Mouse (Mus musculus) heart, adult 11 months (tissue): ENCODE measurements at regions not wholly inside any gene's neighbourhood (a gene's known extent, or its start where the extent isn't known, plus 50 kb on each side); places are given as distances from the start of the nearest gene placed in this dataset.

Experiments used
- DNase-seq: peaks from one replicate; pipeline ENCODE4 v3.0.0; 2022

- peak; percentile 94 for DNase-seq
These were observed 302.3 kb upstream of the Klf3 start for GRCm38 (mm10) chr5:64500866-64501265.

- DNase-seq, result peak; percentile 71
These were observed 301.4 kb upstream of the Klf3 start for GRCm38 (mm10) chr5:64501746-64502145.

GRCm38 (mm10) chr5:64503514-64503913 is 299.7 kb upstream of the Klf3 start:
- peak; percentile 98 for DNase-seq

- DNase-seq, result peak; percentile 80
These were observed 298.7 kb upstream of the Klf3 start for GRCm38 (mm10) chr5:64504507-64504906.

GRCm38 (mm10) chr5:64505227-64505834 is 297.9 kb upstream of the Klf3 start:
- peak; percentile 97 for DNase-seq

- peak; percentile 97 for DNase-seq
These were observed 297.2 kb upstream of the Klf3 start for GRCm38 (mm10) chr5:64505835-64506600.

- DNase-seq, result no peak
These were observed 294.6 kb upstream of the Klf3 start for GRCm38 (mm10) chr5:64508565-64508964.

GRCm38 (mm10) chr5:64513155-64513945 is 289.8 kb upstream of the Klf3 start:
- DNase-seq, result peak; percentile 90

- peak; percentile 45 for DNase-seq
These were observed 287.0 kb upstream of the Klf3 start for GRCm38 (mm10) chr5:64516115-64516665.

- peak; percentile 5 for DNase-seq
These were observed 285.9 kb upstream of the Klf3 start for GRCm38 (mm10) chr5:64517241-64517640.

GRCm38 (mm10) chr5:64517835-64518234 is 285.4 kb upstream of the Klf3 start:
- DNase-seq, result peak; percentile 96

GRCm38 (mm10) chr5:64519036-64519435 is 284.2 kb upstream of the Klf3 start:
- DNase-seq, result peak; percentile 46

GRCm38 (mm10) chr5:64519731-64520130 is 283.5 kb upstream of the Klf3 start:
- DNase-seq, result peak; percentile 55

- peak; percentile 79 for DNase-seq
These were observed 281.8 kb upstream of the Klf3 start for GRCm38 (mm10) chr5:64521401-64521800.

GRCm38 (mm10) chr5:64521969-64522368 is 281.2 kb upstream of the Klf3 start:
- peak; percentile 87 for DNase-seq

GRCm38 (mm10) chr5:64526521-64526920 is 276.7 kb upstream of the Klf3 start:
- DNase-seq, result peak; percentile 56

GRCm38 (mm10) chr5:64527962-64528361 is 275.2 kb upstream of the Klf3 start:
- peak; percentile 64 for DNase-seq

GRCm38 (mm10) chr5:64534371-64534770 is 268.8 kb upstream of the Klf3 start:
- DNase-seq, result no peak

- peak; percentile 43 for DNase-seq
These were observed 268.2 kb upstream of the Klf3 start for GRCm38 (mm10) chr5:64534947-64535346.

- peak; percentile 87 for DNase-seq
These were observed 267.6 kb upstream of the Klf3 start for GRCm38 (mm10) chr5:64535546-64535945.

GRCm38 (mm10) chr5:64536393-64537112 is 266.6 kb upstream of the Klf3 start:
- DNase-seq, result peak; percentile 97

GRCm38 (mm10) chr5:64537113-64537780 is 265.9 kb upstream of the Klf3 start:
- peak; percentile 53 for DNase-seq
